Mouse (Mus musculus) hindbrain, embryonic 10.5 days (tissue): Measurements from ENCODE around the gene Sdk1. TPM values are rescaled to one million over a fixed set of nuclear protein-coding genes. Genes with fewer than 3 reads are reported as not detected.

Source experiments
- DNase-seq: peaks from one replicate; pipeline ENCODE4 v3.0.0-alpha.2; 2017; ENCODE audit warnings: low spot score
- H3K27ac ChIP-seq: fragments of 300-500 bp; sonication (generic); 2 replicates; pipeline ENCODE4 v1.5.1; 2016; ENCODE audit warnings: mild to moderate bottlenecking, moderate library complexity
- H3K27me3 ChIP-seq: fragments of 300-500 bp; sonication (generic); 2 replicates; pipeline ENCODE4 v1.6.1; 2016; ENCODE audit warnings: mild to moderate bottlenecking; ENCODE audit not compliant: poor library complexity, insufficient read depth, severe bottlenecking
- H3K36me3 ChIP-seq: fragments of 300-500 bp; sonication (generic); 2 replicates; pipeline ENCODE4 v1.6.1; 2016; ENCODE audit warnings: mild to moderate bottlenecking, moderate library complexity
- H3K4me1 ChIP-seq: fragments of 300-500 bp; sonication (generic); replicated peaks from 2 replicates; pipeline ENCODE4 v1.6.1; 2016; ENCODE audit warnings: mild to moderate bottlenecking
- H3K4me3 ChIP-seq: fragments of 300-500 bp; sonication (generic); 2 replicates; pipeline ENCODE4 v1.5.1; 2016; ENCODE audit warnings: mild to moderate bottlenecking, moderate library complexity
- H3K9me3 ChIP-seq: fragments of 300-500 bp; sonication (generic); 2 replicates; pipeline ENCODE4 v1.6.1; 2016; ENCODE audit warnings: mild to moderate bottlenecking, moderate library complexity
- WGBS: fragments of 180-500 bp; shearing (Covaris S2); methylation state at CpG from one replicate; pipeline ENCODE4 v1.1.7; 2016; 5-methylcytosine and 5-hydroxymethylcytosine counted together
- polyA plus RNA-seq: library from polyadenylated mRNA; unstranded; fragments of >200 nt; fragmentation: Nextera tagmentation; extraction: Ambion mirVana; gene quantifications from 2 replicates; pipeline ENCODE4 v1.2.1, GENCODE M21; 2016

Sdk1 gene
- polyA plus RNA-seq, 1 experiment from 2014 or later, result 0.99 TPM

GRCm38 (mm10) chr5:142036536-142036935 lies 795.2 kb downstream of the Sdk1 start:
- Histone ChIP-seq H3K4me1 (no peaks in the 10 kb centered on the region), H3K27ac (no peak overlapping the region), H3K9me3 (no peaks in the 10 kb centered on the region), H3K36me3 (peaks cover 4% of the 10 kb centered on the region; the same call in 1 of the 2 replicates), H3K4me3 (no peak overlapping the region), H3K27me3 (no peaks in the 10 kb centered on the region)
- no peak for DNase-seq
- 91% methylated on average over 9 of the region's 9 CpGs for WGBS

GRCm38 (mm10) chr5:142039236-142039635 lies 797.9 kb downstream of the Sdk1 start:
- Histone ChIP-seq H3K4me3 (no peak overlapping the region), H3K4me1 (no peaks in the 10 kb centered on the region)
- no peak for DNase-seq

GRCm38 (mm10) chr5:142039891-142040530 lies 798.7 kb downstream of the Sdk1 start:
- DNase-seq, result no peak
- no peaks in the 10 kb centered on the region for H3K27me3 ChIP-seq
- H3K4me3 ChIP-seq, result no peak overlapping the region
- no peaks in the 10 kb centered on the region for H3K9me3 ChIP-seq
- H3K27ac ChIP-seq, result no peak overlapping the region
- WGBS, result 89% methylated on average over 4 of the region's 4 CpGs
- H3K4me1 ChIP-seq, result no peaks in the 10 kb centered on the region
- H3K36me3 ChIP-seq, result peaks cover 4% of the 10 kb centered on the region; the same call in 1 of the 2 replicates

More at GRCm38 (mm10) chr5:142039236-142039635, 797.9 kb downstream of the Sdk1 start:
- Histone ChIP-seq H3K27me3 (no peaks in the 10 kb centered on the region), H3K27ac (no peak overlapping the region), H3K36me3 (peaks cover 4% of the 10 kb centered on the region; the same call in 1 of the 2 replicates), H3K9me3 (no peaks in the 10 kb centered on the region)
- WGBS, result 89% methylated on average over 6 of the region's 6 CpGs

- Histone ChIP-seq H3K27ac (no peak overlapping the region), H3K27me3 (no peaks in the 10 kb centered on the region), H3K4me1 (no peaks in the 10 kb centered on the region), H3K36me3 (peaks cover 4% of the 10 kb centered on the region; the same call in 1 of the 2 replicates), H3K9me3 (no peaks in the 10 kb centered on the region), H3K4me3 (no peak overlapping the region)
- 86% methylated on average over 8 of the region's 8 CpGs for WGBS
- no peak for DNase-seq
Measured at GRCm38 (mm10) chr5:142041226-142041802, 800.0 kb downstream of the Sdk1 start.

DNA sequence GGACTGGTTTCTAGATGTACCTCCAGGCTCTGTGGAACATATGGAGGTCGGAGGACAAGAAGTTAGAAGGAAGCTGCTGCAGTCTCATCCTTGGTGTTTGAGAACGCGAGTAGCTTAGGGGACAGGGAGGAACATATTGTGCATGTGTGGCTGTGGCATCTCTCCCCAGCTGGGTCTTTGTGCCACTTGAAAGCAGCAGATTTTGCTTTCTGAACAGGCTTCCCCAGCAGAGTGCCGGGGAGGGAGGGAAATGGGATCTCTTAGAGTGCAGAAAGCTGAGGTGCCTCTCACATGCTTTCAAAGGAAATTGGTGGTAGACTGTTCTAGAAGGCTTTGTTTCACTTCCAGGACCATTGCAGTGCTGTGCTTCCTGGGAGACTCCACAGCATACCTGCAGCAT lies 820.5 kb downstream of the Sdk1 start:
- Histone ChIP-seq H3K36me3 (no peaks in the 10 kb centered on the region), H3K27me3 (no peaks in the 10 kb centered on the region), H3K9me3 (peaks cover 11% of the 10 kb centered on the region; the same call in 1 of the 2 replicates), H3K4me1 (no peaks in the 10 kb centered on the region), H3K4me3 (no peak overlapping the region), H3K27ac (no peak overlapping the region)
- no peak for DNase-seq
- 82% methylated on average over 4 of the region's 4 CpGs for WGBS

DNA sequence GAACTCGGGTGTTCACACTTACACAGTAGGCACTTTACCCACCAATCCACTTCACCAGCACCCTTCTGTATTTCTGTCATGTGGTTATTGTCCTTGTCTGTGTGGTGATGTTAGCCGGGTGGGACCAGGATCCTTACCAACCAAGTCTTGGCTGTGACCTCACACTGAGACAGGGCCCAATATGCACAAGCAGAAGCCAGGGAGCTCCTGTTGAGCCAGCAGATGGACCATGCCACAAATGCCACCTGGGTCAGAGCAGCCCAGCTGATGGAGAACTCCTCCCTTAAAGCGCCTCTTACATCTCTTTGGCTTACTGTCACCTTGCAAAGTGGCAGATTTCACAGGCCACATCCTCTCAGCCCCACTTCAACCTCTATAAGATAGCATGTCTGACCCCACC lies 830.0 kb downstream of the Sdk1 start:
- 90% methylated on average over 3 of the region's 3 CpGs for WGBS
- no peak for DNase-seq
- Histone ChIP-seq H3K4me3 (no peak overlapping the region), H3K27me3 (no peaks in the 10 kb centered on the region), H3K9me3 (peaks cover 15% of the 10 kb centered on the region), H3K27ac (no peak overlapping the region), H3K36me3 (no peaks in the 10 kb centered on the region), H3K4me1 (0 out of 2 replicates have a peak, but pooled peaks cover 9% of the 10 kb centered on the region)

DNA sequence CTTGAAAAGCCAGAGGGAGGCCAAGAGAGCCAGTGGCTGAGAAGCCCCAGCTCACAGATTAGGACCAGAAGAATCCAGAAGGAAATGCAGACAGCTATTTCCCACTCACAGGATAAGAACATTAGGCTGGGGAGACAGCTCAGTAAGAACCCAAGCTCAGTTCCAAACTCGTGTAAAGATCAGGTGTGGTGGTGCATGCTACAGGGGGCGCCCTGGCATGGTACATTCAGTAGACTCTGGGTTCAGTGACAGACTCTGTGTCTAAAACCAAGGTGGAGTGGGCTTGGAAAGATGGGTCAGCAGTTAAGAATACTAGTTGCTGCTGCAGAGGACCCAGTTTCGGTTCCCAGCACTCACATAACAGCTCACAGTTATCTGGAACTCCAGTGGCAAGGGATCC lies 832.6 kb downstream of the Sdk1 start:
- peaks cover 15% of the 10 kb centered on the region for H3K9me3 ChIP-seq
- DNase-seq, result no peak
- 88% methylated on average over 3 of the region's 3 CpGs for WGBS
- H3K27me3 ChIP-seq, result no peaks in the 10 kb centered on the region
- 0 out of 2 replicates have a peak, but pooled peaks cover 9% of the 10 kb centered on the region for H3K4me1 ChIP-seq
- no peaks in the 10 kb centered on the region for H3K36me3 ChIP-seq
- H3K27ac ChIP-seq, result no peak overlapping the region
- no peak overlapping the region for H3K4me3 ChIP-seq

- 68% methylated on average over 13 of the region's 13 CpGs for WGBS
Measured at GRCm38 (mm10) chr5:142074561-142075500, 833.5 kb downstream of the Sdk1 start.

GRCm38 (mm10) chr5:142080661-142081060 lies 839.4 kb downstream of the Sdk1 start:
- Histone ChIP-seq H3K9me3 (no peaks in the 10 kb centered on the region), H3K4me3 (no peak overlapping the region), H3K27ac (no peak overlapping the region), H3K27me3 (no peaks in the 10 kb centered on the region), H3K4me1 (no peaks in the 10 kb centered on the region), H3K36me3 (no peaks in the 10 kb centered on the region)
- no peak for DNase-seq
- WGBS, result 93% methylated on average over 3 of the region's 3 CpGs

More at GRCm38 (mm10) chr5:142074561-142075500, 833.5 kb downstream of the Sdk1 start:
- 0 out of 2 replicates have a peak, but pooled peaks cover 9% of the 10 kb centered on the region for H3K4me1 ChIP-seq
- peaks cover 10% of the 10 kb centered on the region for H3K9me3 ChIP-seq
- H3K4me3 ChIP-seq, result no peak overlapping the region
- DNase-seq, result no peak
- no peak overlapping the region for H3K27ac ChIP-seq
- H3K27me3 ChIP-seq, result no peaks in the 10 kb centered on the region
- H3K36me3 ChIP-seq, result no peaks in the 10 kb centered on the region

DNA sequence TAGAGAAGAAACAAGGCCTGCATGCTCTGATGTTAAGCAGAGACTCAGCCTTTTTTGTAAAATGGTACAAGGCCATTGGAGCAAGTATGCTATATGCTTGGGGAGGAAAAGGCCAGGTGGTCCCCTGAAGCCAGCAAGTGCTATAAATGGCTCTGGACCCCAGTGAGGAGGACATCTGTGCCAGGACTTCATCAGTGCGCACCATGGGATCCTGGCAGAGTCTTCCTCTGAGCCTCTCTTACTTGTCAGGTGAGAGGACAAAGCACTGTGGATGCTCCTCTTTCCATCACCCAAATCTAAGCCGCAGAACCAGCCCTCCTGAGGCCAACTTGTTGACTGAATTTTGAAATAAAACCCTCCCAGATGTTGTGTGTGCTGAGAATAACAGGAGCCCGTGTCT lies 839.8 kb downstream of the Sdk1 start:
- Histone ChIP-seq H3K27me3 (no peaks in the 10 kb centered on the region), H3K4me3 (no peak overlapping the region), H3K4me1 (no peaks in the 10 kb centered on the region), H3K27ac (no peak overlapping the region), H3K36me3 (no peaks in the 10 kb centered on the region), H3K9me3 (no peaks in the 10 kb centered on the region)
- WGBS, result 92% methylated on average over 3 of the region's 3 CpGs
- DNase-seq, result no peak

GRCm38 (mm10) chr5:142096377-142096841 lies 855.1 kb downstream of the Sdk1 start:
- Histone ChIP-seq H3K27me3 (no peaks in the 10 kb centered on the region), H3K4me1 (0 out of 2 replicates have a peak, but pooled peaks cover 3% of the 10 kb centered on the region), H3K4me3 (no peak overlapping the region), H3K36me3 (no peaks in the 10 kb centered on the region), H3K27ac (no peak overlapping the region), H3K9me3 (no peaks in the 10 kb centered on the region)
- no peak for DNase-seq
- WGBS, result 90% methylated on average over 11 of the region's 11 CpGs

DNA sequence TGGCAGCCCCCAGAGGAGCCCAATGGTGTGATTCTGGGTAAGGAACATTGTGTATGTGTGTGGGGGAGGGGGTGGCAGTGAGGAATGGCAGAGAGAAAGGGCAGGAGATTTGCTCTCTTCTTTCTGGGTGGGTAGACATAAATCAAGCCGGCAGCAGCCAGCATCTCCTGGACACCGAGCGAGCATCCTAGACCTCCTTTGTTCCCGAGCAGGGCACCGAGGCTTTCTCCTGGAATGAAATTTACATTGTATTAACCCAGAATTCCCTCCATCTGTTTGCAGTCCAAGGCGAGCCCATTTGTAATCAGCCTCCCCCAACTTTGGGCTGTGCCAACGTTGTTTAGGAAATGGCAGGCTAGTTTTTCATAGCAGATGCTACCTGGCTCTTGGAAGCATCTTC lies 858.9 kb downstream of the Sdk1 start:
- no peaks in the 10 kb centered on the region for H3K9me3 ChIP-seq
- H3K27me3 ChIP-seq, result no peaks in the 10 kb centered on the region
- no peak for DNase-seq
- no peaks in the 10 kb centered on the region for H3K36me3 ChIP-seq
- H3K4me3 ChIP-seq, result no peak overlapping the region
- WGBS, result 70% methylated on average over 7 of the region's 7 CpGs
- H3K4me1 ChIP-seq, result 0 out of 2 replicates have a peak, but pooled peaks cover 3% of the 10 kb centered on the region
- H3K27ac ChIP-seq, result 0 out of 2 replicates have a peak overlapping the region, but pooled peaks have one; percentile 56
